Mouse (Mus musculus) G1E (cell line): ENCODE results near the gene Xntrpc.

Experiments used
- CTCF ChIP-seq: IDR thresholded peaks from 2 replicates; pipeline ENCODE4 v1.5.1; 2012; ENCODE audit warnings: low read depth, low read length, inconsistent platforms, mixed read lengths
- GATA2 ChIP-seq: IDR thresholded peaks from 2 replicates; pipeline ENCODE4 v1.6.1; 2012; ENCODE audit warnings: low read depth, low read length, inconsistent platforms, borderline replicate concordance

GRCm38 (mm10) chr7:102062203-102062602 lies 3.3 kb upstream of the Xntrpc start:
- TF ChIP-seq GATA2 (no peak), CTCF (no peak)
